Mouse (Mus musculus) heart, embryonic 12.5 days (tissue): ENCODE measurements around the gene Ube4a. TPM values are rescaled to one million over a fixed set of nuclear protein-coding genes. Genes with fewer than 3 reads are reported as not detected.

Experiments used
- ATAC-seq: fragments of 200-750 bp; cut with Nextera tagmentation; 2 replicates; pipeline ENCODE4 v1.8.0; 2017; ENCODE audit warnings: moderate TSS enrichment, moderate library complexity; ENCODE audit not compliant: insufficient number of reproducible peaks, low FRiP score
- H3K27ac ChIP-seq: fragments of 300-500 bp; sonication (generic); 2 replicates; pipeline ENCODE4 v1.5.1; 2016; ENCODE audit warnings: mild to moderate bottlenecking, moderate library complexity; ENCODE audit not compliant: poor library complexity, severe bottlenecking
- H3K27me3 ChIP-seq: fragments of 300-500 bp; sonication (generic); replicated peaks from 2 replicates; pipeline ENCODE4 v1.6.1; 2016; ENCODE audit warnings: mild to moderate bottlenecking, moderate library complexity
- H3K36me3 ChIP-seq: fragments of 300-500 bp; sonication (generic); 2 replicates; pipeline ENCODE4 v1.6.1; 2016; ENCODE audit warnings: mild to moderate bottlenecking, moderate library complexity
- H3K4me1 ChIP-seq: fragments of 300-500 bp; sonication (generic); replicated peaks from 2 replicates; pipeline ENCODE4 v1.6.1; 2016; ENCODE audit warnings: mild to moderate bottlenecking
- H3K4me2 ChIP-seq: fragments of 300-500 bp; sonication (generic); 2 replicates; pipeline ENCODE4 v1.6.1; 2016; ENCODE audit warnings: mild to moderate bottlenecking, moderate library complexity
- H3K4me3 ChIP-seq: fragments of 300-500 bp; sonication (generic); 2 replicates; pipeline ENCODE4 v1.5.1; 2016; ENCODE audit warnings: mild to moderate bottlenecking
- H3K9ac ChIP-seq: fragments of 300-500 bp; sonication (generic); 2 replicates; pipeline ENCODE4 v1.6.1; 2016; ENCODE audit warnings: mild to moderate bottlenecking, moderate library complexity
- H3K9me3 ChIP-seq: fragments of 300-500 bp; sonication (generic); replicated peaks from 2 replicates; pipeline ENCODE4 v1.6.1; 2016; ENCODE audit warnings: mild to moderate bottlenecking, moderate library complexity
- WGBS: fragments of 180-500 bp; shearing (Covaris S2); methylation state at CpG from one replicate; pipeline ENCODE4 v1.1.7; 2016; 5-methylcytosine and 5-hydroxymethylcytosine counted together
- polyA plus RNA-seq: library from polyadenylated mRNA; unstranded; fragments of >200 nt; fragmentation: Nextera tagmentation; extraction: Ambion mirVana; gene quantifications from 2 replicates; pipeline ENCODE4 v1.2.1, GENCODE M21; 2016

The Ube4a gene
- polyA plus RNA-seq, 1 experiment from 2014 or later, result 18.9 TPM

GRCm38 (mm10) chr9:44900402-44900801 lies 65.0 kb downstream of the Ube4a start:
- H3K4me1 ChIP-seq, result peaks cover 11% of the 10 kb centered on the region
- no peak overlapping the region for H3K4me3 ChIP-seq
- no peak for ATAC-seq

GRCm38 (mm10) chr9:44899716-44900115 lies 65.7 kb downstream of the Ube4a start:
- no peak overlapping the region for H3K27ac ChIP-seq
- no peak overlapping the region for H3K4me3 ChIP-seq
- no peaks in the 10 kb centered on the region for H3K36me3 ChIP-seq
- H3K9ac ChIP-seq, result no peak overlapping the region
- H3K4me1 ChIP-seq, result peaks cover 4% of the 10 kb centered on the region
- H3K4me2 ChIP-seq, result no peak overlapping the region
- ATAC-seq, result no peak
- WGBS, result 66% methylated on average over 3 of the region's 3 CpGs
- H3K27me3 ChIP-seq, result no peaks in the 10 kb centered on the region
- H3K9me3 ChIP-seq, result no peaks in the 10 kb centered on the region

More at GRCm38 (mm10) chr9:44900402-44900801, 65.0 kb downstream of the Ube4a start:
- Histone ChIP-seq H3K9ac (no peak overlapping the region), H3K4me2 (no peak overlapping the region), H3K27me3 (no peaks in the 10 kb centered on the region), H3K27ac (no peak overlapping the region), H3K36me3 (no peaks in the 10 kb centered on the region), H3K9me3 (no peaks in the 10 kb centered on the region)
- 59% methylated on average over 4 of the region's 4 CpGs for WGBS

GRCm38 (mm10) chr9:44897024-44897423 lies 68.4 kb downstream of the Ube4a start:
- Histone ChIP-seq H3K27me3 (no peaks in the 10 kb centered on the region), H3K9me3 (no peaks in the 10 kb centered on the region), H3K4me2 (no peak overlapping the region), H3K4me3 (no peak overlapping the region), H3K27ac (no peak overlapping the region), H3K36me3 (no peaks in the 10 kb centered on the region), H3K9ac (no peak overlapping the region), H3K4me1 (peaks cover 8% of the 10 kb centered on the region)
- no peak for ATAC-seq
- WGBS, result 57% methylated on average over 4 of the region's 4 CpGs

GRCm38 (mm10) chr9:44892664-44893063 lies 72.7 kb downstream of the Ube4a start:
- no peak overlapping the region for H3K4me3 ChIP-seq
- ATAC-seq, result no peak
- no peak overlapping the region for H3K9ac ChIP-seq
- H3K4me1 ChIP-seq, result peaks cover 8% of the 10 kb centered on the region
- H3K36me3 ChIP-seq, result no peaks in the 10 kb centered on the region
- H3K9me3 ChIP-seq, result no peaks in the 10 kb centered on the region
- no peak overlapping the region for H3K4me2 ChIP-seq
- 17% methylated on average over 3 of the region's 3 CpGs for WGBS
- H3K27me3 ChIP-seq, result no peaks in the 10 kb centered on the region
- H3K27ac ChIP-seq, result no peak overlapping the region

GRCm38 (mm10) chr9:44891210-44891609 lies 74.2 kb downstream of the Ube4a start:
- Histone ChIP-seq H3K9ac (no peak overlapping the region), H3K27me3 (peaks cover 6% of the 10 kb centered on the region; the same call in 1 of the 2 replicates), H3K27ac (no peak overlapping the region), H3K4me2 (no peak overlapping the region), H3K4me1 (peaks cover 8% of the 10 kb centered on the region), H3K36me3 (no peaks in the 10 kb centered on the region), H3K9me3 (no peaks in the 10 kb centered on the region), H3K4me3 (no peak overlapping the region)
- 83% methylated on average over 6 of the region's 6 CpGs for WGBS
- no peak for ATAC-seq

- no peak for ATAC-seq
- Histone ChIP-seq H3K4me1 (peaks cover 8% of the 10 kb centered on the region), H3K27me3 (peaks cover 9% of the 10 kb centered on the region; the same call in 1 of the 2 replicates), H3K27ac (no peak overlapping the region), H3K9me3 (no peaks in the 10 kb centered on the region), H3K9ac (no peak overlapping the region), H3K4me3 (no peak overlapping the region), H3K36me3 (no peaks in the 10 kb centered on the region), H3K4me2 (no peak overlapping the region)
- 36% methylated on average over 2 of the region's 2 CpGs for WGBS
These were observed 75.3 kb downstream of the Ube4a start for GRCm38 (mm10) chr9:44890122-44890521.

GRCm38 (mm10) chr9:44888114-44888624 lies 77.2 kb downstream of the Ube4a start:
- 79% methylated on average over 7 of the region's 7 CpGs for WGBS
- Histone ChIP-seq H3K9me3 (no peaks in the 10 kb centered on the region), H3K4me2 (no peak overlapping the region), H3K27ac (no peak overlapping the region), H3K36me3 (no peaks in the 10 kb centered on the region), H3K9ac (no peak overlapping the region), H3K27me3 (peaks cover 9% of the 10 kb centered on the region; the same call in 1 of the 2 replicates), H3K4me3 (no peak overlapping the region), H3K4me1 (peaks cover 11% of the 10 kb centered on the region)
- no peak for ATAC-seq

- under 1% methylated on average over 21 of the region's 21 CpGs for WGBS
- peak overlapping the region; percentile 87 for H3K4me3 ChIP-seq
- no peak for ATAC-seq
- H3K27ac ChIP-seq, result 0 out of 2 replicates have a peak overlapping the region, but pooled peaks have one; percentile 96
- H3K4me1 ChIP-seq, result peaks cover 26% of the 10 kb centered on the region
- no peaks in the 10 kb centered on the region for H3K9me3 ChIP-seq
- H3K9ac ChIP-seq, result peak overlapping the region; percentile 86
- H3K4me2 ChIP-seq, result peak overlapping the region; percentile 98
- no peaks in the 10 kb centered on the region for H3K36me3 ChIP-seq
- peaks cover 9% of the 10 kb centered on the region; the same call in 1 of the 2 replicates for H3K27me3 ChIP-seq
These were observed 82.3 kb downstream of the Ube4a start for GRCm38 (mm10) chr9:44882981-44883569.

- no peaks in the 10 kb centered on the region for H3K36me3 ChIP-seq
- WGBS, result under 1% methylated on average over 27 of the region's 27 CpGs
- peak overlapping the region; percentile 96 for H3K27ac ChIP-seq
- H3K27me3 ChIP-seq, result peaks cover 9% of the 10 kb centered on the region; the same call in 1 of the 2 replicates
- peak overlapping the region; percentile 87 for H3K4me3 ChIP-seq
- ATAC-seq, result no peak
- H3K9me3 ChIP-seq, result no peaks in the 10 kb centered on the region
- H3K4me1 ChIP-seq, result peaks cover 27% of the 10 kb centered on the region
- peak overlapping the region; percentile 86 for H3K9ac ChIP-seq
- peak overlapping the region; percentile 98 for H3K4me2 ChIP-seq
These were observed 82.9 kb downstream of the Ube4a start for GRCm38 (mm10) chr9:44882436-44882980.

- peak; percentile 70 for ATAC-seq
- no peaks in the 10 kb centered on the region for H3K9me3 ChIP-seq
- peaks cover 33% of the 10 kb centered on the region for H3K4me1 ChIP-seq
- H3K27ac ChIP-seq, result peak overlapping the region; percentile 96
- peak overlapping the region; percentile 98 for H3K4me2 ChIP-seq
- H3K36me3 ChIP-seq, result 0 out of 2 replicates have a peak, but pooled peaks cover 4% of the 10 kb centered on the region
- peaks cover 6% of the 10 kb centered on the region; the same call in 1 of the 2 replicates for H3K27me3 ChIP-seq
- peak overlapping the region; percentile 87 for H3K4me3 ChIP-seq
- WGBS, result under 1% methylated on average over 29 of the region's 29 CpGs
- H3K9ac ChIP-seq, result peak overlapping the region; percentile 86
These were observed 83.4 kb downstream of the Ube4a start for GRCm38 (mm10) chr9:44881941-44882435.

GRCm38 (mm10) chr9:44881221-44881871 lies 84.1 kb downstream of the Ube4a start, which contains the start of gene Kmt2a:
Kmt2a (minus strand) TSS chr9:44881296.
- Histone ChIP-seq H3K4me2 (peak within 1 kb of the TSS; percentile 98), H3K4me1 (peaks cover 38% of the 10 kb centered on the region), H3K27me3 (peaks cover 4% of the 10 kb centered on the region; the same call in 1 of the 2 replicates), H3K9ac (peak within 1 kb of the TSS; percentile 94), H3K4me3 (peak within 1 kb of the TSS; percentile 87), H3K9me3 (no peaks in the 10 kb centered on the region), H3K27ac (peak within 1 kb of the TSS; percentile 96), H3K36me3 (0 out of 2 replicates have a peak, but pooled peaks cover 4% of the 10 kb centered on the region)
- WGBS, result under 1% methylated on average over 66 of the region's 71 CpGs
- ATAC-seq, result peak; percentile 92
